Mouse (Mus musculus): Measurements from ENCODE around the gene Ano9.

Gene Ano9

GRCm38 (mm10) chr7:141099911-141100691 lies 17.5 kb downstream of the Ano9 start, which contains the start of gene Sigirr:
TSS of gene Sigirr (minus strand) at chr7:141100572.
- DNase-seq (ENCODE audit: low spot score): peak; percentile 84

- DNase-seq (ENCODE audit: low spot score): no peak
Measured at GRCm38 (mm10) chr7:141097177-141097576, 20.4 kb downstream of the Ano9 start.

GRCm38 (mm10) chr7:141096649-141097056 lies 21.0 kb downstream of the Ano9 start:
- DNase-seq (ENCODE audit: low spot score): peak; percentile 71

GRCm38 (mm10) chr7:141096021-141096420 lies 21.6 kb downstream of the Ano9 start:
- no peak for DNase-seq (ENCODE audit: low spot score)

GRCm38 (mm10) chr7:141094487-141095205 lies 23.0 kb downstream of the Ano9 start:
- DNase-seq (ENCODE audit: low spot score): peak; percentile 81

- DNase-seq (ENCODE audit: low spot score): peak; percentile 86
Measured at GRCm38 (mm10) chr7:141093950-141094349, 23.7 kb downstream of the Ano9 start.

GRCm38 (mm10) chr7:141092051-141092735 lies 25.4 kb downstream of the Ano9 start:
- DNase-seq (ENCODE audit: low spot score): peak; percentile 92

GRCm38 (mm10) chr7:141090228-141090627 lies 27.4 kb downstream of the Ano9 start:
- no peak for DNase-seq (ENCODE audit: low spot score)

GRCm38 (mm10) chr7:141088473-141088872 lies 29.1 kb downstream of the Ano9 start:
- no peak for DNase-seq (ENCODE audit: low spot score)

- DNase-seq (ENCODE audit: low spot score): no peak
Measured at GRCm38 (mm10) chr7:141087894-141088293, 29.7 kb downstream of the Ano9 start.

- DNase-seq (ENCODE audit: low spot score): peak; percentile 79
Measured at GRCm38 (mm10) chr7:141079481-141080449, 37.8 kb downstream of the Ano9 start.

GRCm38 (mm10) chr7:141078876-141079275 lies 38.7 kb downstream of the Ano9 start:
- no peak for DNase-seq (ENCODE audit: low spot score)

GRCm38 (mm10) chr7:141077841-141078240 lies 39.8 kb downstream of the Ano9 start, which contains the start of gene Pkp3:
TSS of gene Pkp3 (plus strand) at chr7:141078218.
- DNase-seq (ENCODE audit: low spot score): no peak

- no peak for DNase-seq (ENCODE audit: low spot score)
Measured at GRCm38 (mm10) chr7:141073782-141074181, 43.8 kb downstream of the Ano9 start.

GRCm38 (mm10) chr7:141072017-141072745 lies 45.4 kb downstream of the Ano9 start:
- DNase-seq (ENCODE audit: low spot score): no peak

GRCm38 (mm10) chr7:141070058-141070862 lies 47.3 kb downstream of the Ano9 start:
- DNase-seq (ENCODE audit: low spot score): peak; percentile 70

GRCm38 (mm10) chr7:141068351-141068750 lies 49.3 kb downstream of the Ano9 start:
- no peak for DNase-seq (ENCODE audit: low spot score)

GRCm38 (mm10) chr7:141064576-141064975 lies 53.0 kb downstream of the Ano9 start:
- DNase-seq (ENCODE audit: low spot score): no peak

- DNase-seq (ENCODE audit: low spot score): peak; percentile 59
Measured at GRCm38 (mm10) chr7:141064175-141064574, 53.4 kb downstream of the Ano9 start.

GRCm38 (mm10) chr7:141063353-141063752 lies 54.3 kb downstream of the Ano9 start:
- no peak for DNase-seq (ENCODE audit: low spot score)

Measured in yolk sac, embryonic 10.5 days (tissue).